Mouse (Mus musculus) embryonic facial prominence, embryonic 11.5 days (tissue): ENCODE results near the gene Prkar2b. TPM values are rescaled to one million over a fixed set of nuclear protein-coding genes. Genes with fewer than 3 reads are reported as not detected.

ENCODE experiments used
- ATAC-seq: fragments of 200-750 bp; cut with Nextera tagmentation; replicated peaks from 2 replicates; pipeline ENCODE4 v1.8.0; 2017; ENCODE audit warnings: low read depth; ENCODE audit not compliant: insufficient number of reproducible peaks, low FRiP score, low TSS enrichment
- DNase-seq: peaks from one replicate; pipeline ENCODE4 v3.0.0-alpha.2; 2015; ENCODE audit warnings: low spot score
- H3K27ac ChIP-seq: fragments of 300-500 bp; sonication (generic); replicated peaks from 2 replicates; pipeline ENCODE4 v1.5.1; 2014; ENCODE audit warnings: mild to moderate bottlenecking, low read depth, low read length, control low read depth
- H3K27me3 ChIP-seq: fragments of 300-500 bp; sonication (generic); 2 replicates; pipeline ENCODE4 v1.6.1; 2014; ENCODE audit warnings: mild to moderate bottlenecking, low read length, moderate library complexity, mixed read lengths; ENCODE audit not compliant: control insufficient read depth, insufficient read depth
- H3K36me3 ChIP-seq: fragments of 300-500 bp; sonication (generic); replicated peaks from 2 replicates; pipeline ENCODE4 v1.6.1; 2014; ENCODE audit warnings: low read depth, mild to moderate bottlenecking, low read length, moderate library complexity, mixed read lengths; ENCODE audit not compliant: control insufficient read depth, insufficient read depth
- H3K4me1 ChIP-seq: fragments of 300-500 bp; sonication (generic); 2 replicates; pipeline ENCODE4 v1.6.1; 2014; ENCODE audit warnings: low read length, mixed read lengths; ENCODE audit not compliant: control insufficient read depth, insufficient read depth
- H3K4me2 ChIP-seq: fragments of 300-500 bp; sonication (generic); 2 replicates; pipeline ENCODE4 v1.6.1; 2014; ENCODE audit warnings: low read depth, mild to moderate bottlenecking, control low read depth, low read length, moderate library complexity
- H3K4me3 ChIP-seq: fragments of 300-500 bp; sonication (generic); 2 replicates; pipeline ENCODE4 v1.5.1; 2014; ENCODE audit warnings: low read depth, low read length, control low read depth
- H3K9ac ChIP-seq: fragments of 300-500 bp; sonication (generic); replicated peaks from 2 replicates; pipeline ENCODE4 v1.6.1; 2014; ENCODE audit warnings: mild to moderate bottlenecking, control low read depth, low read length
- H3K9me3 ChIP-seq: fragments of 300-500 bp; sonication (generic); replicated peaks from 2 replicates; pipeline ENCODE4 v1.6.1; 2016; ENCODE audit warnings: mild to moderate bottlenecking, low read length, inconsistent platforms, mixed read lengths; ENCODE audit not compliant: control insufficient read depth
- WGBS: fragments of 180-500 bp; shearing (Covaris S2); extraction: QIAGEN DNeasy Blood & Tissue Kit; methylation state at CpG from one replicate; pipeline ENCODE4 v1.1.7; 2014; 5-methylcytosine and 5-hydroxymethylcytosine counted together
- polyA plus RNA-seq: library from polyadenylated mRNA; unstranded; fragments of >200 nt; fragmentation: Nextera tagmentation; extraction: Ambion mirVana; gene quantifications from 2 replicates; pipeline ENCODE4 v1.2.1, GENCODE M21; 2014

Gene Prkar2b
- polyA plus RNA-seq, 1 experiment from 2014 or later = 65.4 TPM

GRCm38 (mm10) chr12:32080692-32081091 lies 19.6 kb upstream of the Prkar2b start:
- no peak overlapping the region for H3K9ac ChIP-seq
- ATAC-seq = no peak

GRCm38 (mm10) chr12:32077403-32077802 lies 16.3 kb upstream of the Prkar2b start:
- no peak overlapping the region for H3K27ac ChIP-seq
- H3K9me3 ChIP-seq = no peaks in the 10 kb centered on the region
- no peak for DNase-seq
- no peaks in the 10 kb centered on the region for H3K4me1 ChIP-seq
- 97% methylated on average over 6 of the region's 6 CpGs for WGBS
- H3K36me3 ChIP-seq = no peaks in the 10 kb centered on the region
- no peak overlapping the region for H3K4me2 ChIP-seq
- no peak overlapping the region for H3K4me3 ChIP-seq
- H3K27me3 ChIP-seq = no peaks in the 10 kb centered on the region
- no peak overlapping the region for H3K9ac ChIP-seq
- no peak for ATAC-seq

More at GRCm38 (mm10) chr12:32080692-32081091, 19.6 kb upstream of the Prkar2b start:
- DNase-seq = no peak
- 78% methylated on average over 9 of the region's 9 CpGs for WGBS
- H3K27ac ChIP-seq = no peak overlapping the region
- no peaks in the 10 kb centered on the region for H3K4me1 ChIP-seq
- no peaks in the 10 kb centered on the region for H3K27me3 ChIP-seq
- no peaks in the 10 kb centered on the region for H3K36me3 ChIP-seq
- H3K9me3 ChIP-seq = no peaks in the 10 kb centered on the region
- no peak overlapping the region for H3K4me3 ChIP-seq
- H3K4me2 ChIP-seq = no peak overlapping the region

- 76% methylated on average over 10 of the region's 10 CpGs for WGBS
These were observed 15.0 kb upstream of the Prkar2b start for GRCm38 (mm10) chr12:32075831-32076715.

GRCm38 (mm10) chr12:32074271-32074670 lies 13.2 kb upstream of the Prkar2b start:
- no peak for DNase-seq
- H3K4me1 ChIP-seq = no peaks in the 10 kb centered on the region
- H3K27ac ChIP-seq = no peak overlapping the region
- no peak overlapping the region for H3K4me3 ChIP-seq
- H3K4me2 ChIP-seq = no peak overlapping the region
- H3K9me3 ChIP-seq = no peaks in the 10 kb centered on the region
- no peak overlapping the region for H3K9ac ChIP-seq
- 85% methylated on average over 6 of the region's 6 CpGs for WGBS
- no peaks in the 10 kb centered on the region for H3K27me3 ChIP-seq
- ATAC-seq = no peak
- H3K36me3 ChIP-seq = no peaks in the 10 kb centered on the region

More at GRCm38 (mm10) chr12:32075831-32076715, 15.0 kb upstream of the Prkar2b start:
- Histone ChIP-seq H3K4me2 (no peak overlapping the region), H3K27me3 (no peaks in the 10 kb centered on the region), H3K36me3 (no peaks in the 10 kb centered on the region), H3K27ac (no peak overlapping the region), H3K9ac (no peak overlapping the region), H3K4me3 (no peak overlapping the region), H3K9me3 (no peaks in the 10 kb centered on the region), H3K4me1 (no peaks in the 10 kb centered on the region)
- ATAC-seq (no peak), DNase-seq (no peak)

GRCm38 (mm10) chr12:32066004-32066403 lies 4.9 kb upstream of the Prkar2b start:
- WGBS = 41% methylated on average over 5 of the region's 5 CpGs
- no peak overlapping the region for H3K4me3 ChIP-seq
- no peaks in the 10 kb centered on the region for H3K36me3 ChIP-seq
- no peaks in the 10 kb centered on the region for H3K27me3 ChIP-seq
- H3K4me2 ChIP-seq = no peak overlapping the region
- H3K27ac ChIP-seq = no peak overlapping the region
- H3K9me3 ChIP-seq = no peaks in the 10 kb centered on the region
- H3K4me1 ChIP-seq = no peaks in the 10 kb centered on the region
- DNase-seq = no peak
- H3K9ac ChIP-seq = no peak overlapping the region
- ATAC-seq = no peak

DNA sequence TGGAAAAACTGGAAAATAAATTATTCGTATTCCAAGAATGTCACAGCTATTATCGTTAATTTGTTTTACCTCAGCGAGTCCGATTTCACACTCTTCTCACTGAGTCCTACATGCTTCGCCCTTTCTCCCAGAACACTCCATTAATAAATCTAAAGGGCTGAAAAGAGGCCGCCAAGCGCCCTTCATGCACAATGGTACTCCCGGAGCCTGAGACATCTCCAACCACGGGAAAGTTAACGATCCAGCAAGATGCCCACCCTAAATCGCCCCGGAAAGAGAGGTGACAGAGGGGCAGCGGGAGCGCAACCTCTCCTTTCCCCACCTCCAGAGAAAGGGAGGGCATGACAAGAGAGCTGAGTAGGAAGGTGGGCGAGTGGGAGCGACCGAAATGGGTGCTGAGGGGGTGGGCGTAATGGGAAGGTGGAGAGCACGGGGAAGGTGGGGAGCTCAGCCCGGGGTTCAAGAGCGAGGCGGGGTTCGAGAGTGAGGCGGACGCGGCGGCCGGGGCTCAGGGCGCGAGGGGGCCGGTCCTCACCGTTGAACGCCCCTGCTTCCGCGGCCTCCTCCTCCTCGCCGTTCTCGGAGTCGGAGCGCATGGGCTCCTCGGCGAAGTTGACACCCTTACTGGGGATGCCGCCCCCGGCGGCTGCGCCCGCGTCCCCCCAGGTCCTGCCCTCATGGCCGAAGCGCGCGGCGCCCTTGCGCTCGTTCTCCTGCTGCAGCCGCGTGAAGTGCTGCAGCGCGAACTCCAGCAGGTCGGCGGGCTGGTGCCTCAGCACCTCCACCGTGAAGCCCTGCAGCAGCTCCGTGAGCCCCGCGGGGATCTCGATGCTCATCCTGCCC lies 628 bp downstream of the Prkar2b start:
- peak overlapping the region; percentile 86 for H3K4me2 ChIP-seq
- peak overlapping the region; percentile 85 for H3K9ac ChIP-seq
- DNase-seq (no peak), ATAC-seq (peak; percentile 58)
- WGBS = under 1% methylated on average over 31 of the region's 66 CpGs
- H3K4me3 ChIP-seq = peak overlapping the region; percentile 79
- no peaks in the 10 kb centered on the region for H3K36me3 ChIP-seq
- no peaks in the 10 kb centered on the region for H3K4me1 ChIP-seq
- H3K27me3 ChIP-seq = no peaks in the 10 kb centered on the region
- peak overlapping the region; percentile 96 for H3K27ac ChIP-seq
- H3K9me3 ChIP-seq = no peaks in the 10 kb centered on the region

DNA sequence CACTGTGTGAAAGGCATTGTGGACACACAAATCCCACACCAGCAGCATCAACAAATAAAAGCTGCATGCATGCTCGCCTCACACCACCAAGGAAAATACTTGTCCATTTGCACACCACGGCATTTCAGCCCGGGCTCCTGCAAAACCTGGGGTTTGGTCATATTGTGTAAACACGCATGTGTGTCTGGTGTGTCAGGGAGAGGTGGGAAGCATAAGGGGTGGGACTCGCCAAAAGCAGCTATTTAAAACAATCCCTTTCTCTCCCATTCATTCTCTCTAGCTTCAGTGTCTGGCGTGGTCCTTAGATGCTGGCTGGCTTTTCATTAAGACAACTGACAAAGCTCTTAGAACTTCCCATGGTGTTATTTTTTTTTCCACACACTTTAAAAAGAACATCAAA lies 1.4 kb downstream of the Prkar2b start:
- peak; percentile 22 for DNase-seq
- Histone ChIP-seq H3K4me2 (peak overlapping the region; percentile 86), H3K27me3 (no peaks in the 10 kb centered on the region), H3K4me3 (peak overlapping the region; percentile 79), H3K36me3 (no peaks in the 10 kb centered on the region), H3K9me3 (no peaks in the 10 kb centered on the region), H3K9ac (peak overlapping the region; percentile 47), H3K27ac (no peak overlapping the region), H3K4me1 (no peaks in the 10 kb centered on the region)
- 15% methylated on average over 6 of the region's 6 CpGs for WGBS
- no peak for ATAC-seq

GRCm38 (mm10) chr12:32059135-32059534 lies 2.0 kb downstream of the Prkar2b start:
- Histone ChIP-seq H3K27ac (no peak overlapping the region), H3K27me3 (no peaks in the 10 kb centered on the region), H3K4me1 (no peaks in the 10 kb centered on the region), H3K36me3 (no peaks in the 10 kb centered on the region), H3K9me3 (no peaks in the 10 kb centered on the region), H3K4me3 (no peak overlapping the region), H3K9ac (no peak overlapping the region), H3K4me2 (no peak overlapping the region; the same call in 1 of the 2 replicates)
- DNase-seq (no peak), ATAC-seq (no peak)
- WGBS = 63% methylated on average over 2 of the region's 2 CpGs
